Mouse (Mus musculus) spleen, adult 2 months (tissue): ENCODE results near the gene Ctnna3. TPM values are rescaled to one million over a fixed set of nuclear protein-coding genes. Genes with fewer than 3 reads are reported as not detected.
"Not testable (repeated sequence)": the region's sequence is repeated elsewhere in the genome, so short reads cannot be mapped to it uniquely, and the experiment has no call there.

Source experiments
- DNase-seq, 2 experiments: peaks; one replicate each; pipeline versions ENCODE4 v3.0.0 to v3.0.0-alpha.2; 2012 to 2021; ENCODE audit warnings: low spot score in 2 of 2, low read depth in 1 of 2
- H3K27ac ChIP-seq: fragments of 200-500 bp; 2 replicates; pipeline ENCODE4 v1.5.1; 2012; ENCODE audit warnings: low read length, inconsistent platforms; ENCODE audit not compliant: insufficient read depth
- H3K27me3 ChIP-seq: fragments of 200-500 bp; 2 replicates; pipeline ENCODE4 v1.6.1; 2012; ENCODE audit warnings: mild to moderate bottlenecking, moderate library complexity, low read length, inconsistent platforms; ENCODE audit not compliant: control insufficient read depth, insufficient read depth
- H3K36me3 ChIP-seq: fragments of 200-500 bp; 2 replicates; pipeline ENCODE4 v1.6.1; 2012; ENCODE audit warnings: mild to moderate bottlenecking, low read length, inconsistent platforms; ENCODE audit not compliant: control insufficient read depth, insufficient read depth
- H3K4me1 ChIP-seq: fragments of 200-500 bp; 2 replicates; pipeline ENCODE4 v1.6.1; 2011; ENCODE audit warnings: inconsistent platforms; ENCODE audit not compliant: control insufficient read depth, insufficient read depth, insufficient read length
- H3K4me3 ChIP-seq: fragments of 200-500 bp; 2 replicates; pipeline ENCODE4 v1.5.1; 2011; ENCODE audit warnings: mild to moderate bottlenecking, inconsistent platforms; ENCODE audit not compliant: insufficient read depth, insufficient read length; ENCODE audit errors: extremely low read depth
- CTCF ChIP-seq: fragments of 200-500 bp; IDR thresholded peaks from 2 replicates; pipeline ENCODE4 v1.5.1; 2011; ENCODE audit warnings: mild to moderate bottlenecking, inconsistent platforms; ENCODE audit not compliant: insufficient read depth, insufficient read length, insufficient replicate concordance; ENCODE audit errors: extremely low read depth
- POLR2A ChIP-seq: fragments of 200-500 bp; IDR thresholded peaks from 2 replicates; pipeline ENCODE4 v1.6.1; 2011; ENCODE audit warnings: low read depth, low read length, inconsistent platforms
- WGBS: fragments of 180-500 bp; shearing (Covaris S2); methylation state at CpG from one replicate; pipeline ENCODE4 v1.1.7; 2018; 5-methylcytosine and 5-hydroxymethylcytosine counted together
- polyA plus RNA-seq: library from polyadenylated mRNA; depleted of rRNA; stranded (reverse); fragments of >200 nt; gene quantifications from 2 replicates; pipeline ENCODE4 v1.2.3, GENCODE M21; 2012

The Ctnna3 gene
- polyA plus RNA-seq, 1 experiment: 0.07 TPM

DNA sequence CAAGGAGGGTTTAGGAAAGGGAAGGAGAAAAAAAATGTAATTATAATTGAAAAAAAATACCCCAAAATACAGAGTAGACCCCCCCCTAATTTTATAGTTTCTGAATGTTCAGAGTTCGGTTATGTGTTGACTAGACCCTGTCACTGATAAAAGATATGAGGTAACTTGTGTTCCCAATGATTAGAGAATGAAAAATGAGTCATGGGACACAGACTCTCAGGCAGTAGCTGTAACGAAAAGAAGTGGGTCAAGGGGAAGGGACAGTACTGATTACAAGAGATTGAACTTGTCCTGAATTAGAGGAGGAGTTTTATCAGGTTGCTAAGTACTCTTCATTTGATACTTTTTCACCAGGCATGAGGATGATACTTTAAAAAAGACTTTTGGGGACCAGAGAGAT lies 3.0 kb downstream of the Ctnna3 start:
- Histone ChIP-seq H3K27me3 (no peaks in the 10 kb centered on the region), H3K36me3 (no peaks in the 10 kb centered on the region), H3K4me3 (no peak overlapping the region), H3K27ac (no peak overlapping the region), H3K4me1 (no peaks in the 10 kb centered on the region)
- TF ChIP-seq CTCF (no peak), POLR2A (no peak)
- 71% methylated on average over 2 of the region's 2 CpGs for WGBS
- DNase-seq: no peak

DNA sequence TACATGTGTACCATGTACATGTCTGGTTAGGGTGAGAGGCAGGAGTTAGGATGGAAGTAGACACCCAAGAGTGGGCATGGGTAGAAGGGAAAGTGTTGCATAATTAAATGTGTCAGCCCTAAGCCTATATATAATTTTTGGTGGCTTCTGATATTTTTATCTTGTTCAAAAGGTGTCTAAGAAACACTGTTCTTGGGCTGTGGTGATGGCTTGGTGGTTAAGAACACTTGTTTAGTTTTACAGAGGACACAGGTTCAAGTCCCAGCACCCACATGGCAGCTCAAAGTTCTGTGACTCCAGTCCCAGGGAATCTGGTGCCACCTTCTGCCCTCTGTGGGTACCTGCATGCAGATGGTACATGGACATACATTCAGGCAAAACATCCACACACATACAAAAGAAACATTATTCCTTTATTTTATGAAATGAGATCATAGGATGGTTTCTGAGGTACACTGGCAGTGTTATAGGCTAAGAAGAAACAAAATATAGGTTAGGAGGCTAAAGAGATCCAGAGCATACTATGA lies 8.9 kb downstream of the Ctnna3 start:
- H3K4me3 ChIP-seq: no peak overlapping the region
- no peaks in the 10 kb centered on the region for H3K27me3 ChIP-seq
- no peak for DNase-seq
- no peaks in the 10 kb centered on the region for H3K36me3 ChIP-seq
- H3K27ac ChIP-seq: no peak overlapping the region
- TF ChIP-seq POLR2A (no peak), CTCF (no peak)
- no peaks in the 10 kb centered on the region for H3K4me1 ChIP-seq

DNA sequence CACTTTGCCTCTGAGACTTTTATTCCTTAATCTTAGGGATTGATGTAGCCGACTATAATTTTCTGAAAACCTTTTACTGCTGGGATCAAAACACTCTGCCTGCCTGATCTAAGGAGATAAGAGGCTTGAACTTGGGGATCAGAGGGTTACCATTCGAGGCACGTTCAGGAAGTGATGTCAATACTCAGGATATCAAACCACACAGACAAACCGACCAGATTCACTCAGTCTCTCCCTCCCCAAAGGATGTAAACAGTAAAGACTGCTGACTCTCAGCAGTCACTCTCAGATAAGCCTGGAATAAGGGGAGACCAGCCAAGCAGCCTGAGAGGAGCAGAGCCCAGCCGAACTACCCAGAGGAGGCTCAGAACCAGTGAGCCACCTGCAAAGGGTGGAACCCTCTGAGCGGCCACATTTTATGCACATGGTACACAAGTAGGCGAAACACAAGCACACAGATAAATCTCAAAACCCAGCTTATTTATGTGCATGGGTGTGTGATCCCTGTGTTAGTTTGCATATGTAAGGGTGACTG lies 9.9 kb downstream of the Ctnna3 start:
- Histone ChIP-seq H3K36me3 (no peaks in the 10 kb centered on the region), H3K4me3 (no peak overlapping the region), H3K27ac (no peak overlapping the region), H3K4me1 (no peaks in the 10 kb centered on the region), H3K27me3 (no peaks in the 10 kb centered on the region)
- DNase-seq: no peak
- TF ChIP-seq POLR2A (no peak), CTCF (no peak)
- WGBS: 53% methylated on average over 7 of the region's 7 CpGs

DNA sequence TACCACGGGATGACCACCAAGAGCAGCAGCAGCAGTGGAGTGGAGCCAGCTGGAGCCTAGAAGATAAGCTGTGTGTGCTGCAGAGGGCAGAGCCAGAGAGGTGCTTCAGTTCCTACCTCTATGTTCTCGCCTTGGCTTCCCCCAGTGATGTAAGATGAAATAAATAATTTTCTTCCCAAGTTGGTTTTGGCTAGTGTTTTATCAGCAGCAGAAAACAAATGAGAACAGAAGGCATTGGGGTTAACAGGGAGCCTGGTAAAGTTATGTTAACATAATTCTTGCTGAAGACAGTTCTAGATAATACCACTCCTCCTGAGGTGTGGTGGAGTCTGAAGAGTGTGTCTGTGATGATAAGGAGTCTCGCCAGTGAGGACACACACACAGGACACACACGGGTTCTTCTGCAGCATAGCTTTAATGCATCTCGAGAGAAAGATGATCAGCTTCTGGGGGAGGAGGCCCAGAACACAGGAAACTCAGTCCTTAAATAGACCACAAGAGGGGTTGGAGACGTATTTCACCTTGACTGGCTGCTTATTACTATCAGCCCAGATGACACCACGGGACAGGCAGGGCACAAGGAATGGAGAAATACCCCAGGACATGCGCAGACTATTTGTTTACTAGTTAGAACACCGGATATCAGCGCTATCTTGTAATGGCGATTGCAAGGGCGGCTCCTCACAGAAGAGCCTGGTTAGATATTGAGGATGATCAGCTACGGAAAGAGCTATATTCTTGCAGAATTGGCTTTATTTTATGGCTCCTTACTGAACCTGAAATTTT lies 14.9 kb downstream of the Ctnna3 start:
- not testable (repeated sequence) for H3K36me3 ChIP-seq, DNase-seq, H3K4me3 ChIP-seq, H3K27ac ChIP-seq, H3K4me1 ChIP-seq, H3K27me3 ChIP-seq
- WGBS: 80% methylated on average over 13 of the region's 13 CpGs

DNA sequence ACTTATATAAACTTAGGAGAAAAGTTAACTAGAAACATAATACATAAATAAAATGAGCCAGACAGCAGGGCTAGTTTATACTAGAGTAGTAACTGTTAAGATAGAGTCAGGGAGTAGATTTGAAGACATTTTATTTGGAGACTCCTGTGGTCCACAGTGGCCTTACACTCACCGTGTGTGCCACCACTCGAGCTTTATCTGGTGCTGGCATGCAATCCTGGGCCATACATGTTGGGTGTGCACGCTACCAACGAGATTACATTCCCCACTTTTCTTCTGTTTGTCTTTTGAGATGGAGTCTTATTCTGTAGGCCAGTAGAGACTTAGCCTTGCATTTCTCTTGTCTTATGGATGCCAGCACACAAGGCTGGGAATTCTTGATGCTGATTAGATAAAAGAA lies 24.0 kb downstream of the Ctnna3 start:
- TF ChIP-seq POLR2A: no peak
- no peak for TF ChIP-seq CTCF
- Histone ChIP-seq H3K27me3 (no peaks in the 10 kb centered on the region), H3K36me3 (no peaks in the 10 kb centered on the region), H3K27ac (no peak overlapping the region), H3K4me3 (no peak overlapping the region), H3K4me1 (no peaks in the 10 kb centered on the region)
- no peak for DNase-seq
- WGBS: 87% methylated on average over 4 of the region's 4 CpGs

DNA sequence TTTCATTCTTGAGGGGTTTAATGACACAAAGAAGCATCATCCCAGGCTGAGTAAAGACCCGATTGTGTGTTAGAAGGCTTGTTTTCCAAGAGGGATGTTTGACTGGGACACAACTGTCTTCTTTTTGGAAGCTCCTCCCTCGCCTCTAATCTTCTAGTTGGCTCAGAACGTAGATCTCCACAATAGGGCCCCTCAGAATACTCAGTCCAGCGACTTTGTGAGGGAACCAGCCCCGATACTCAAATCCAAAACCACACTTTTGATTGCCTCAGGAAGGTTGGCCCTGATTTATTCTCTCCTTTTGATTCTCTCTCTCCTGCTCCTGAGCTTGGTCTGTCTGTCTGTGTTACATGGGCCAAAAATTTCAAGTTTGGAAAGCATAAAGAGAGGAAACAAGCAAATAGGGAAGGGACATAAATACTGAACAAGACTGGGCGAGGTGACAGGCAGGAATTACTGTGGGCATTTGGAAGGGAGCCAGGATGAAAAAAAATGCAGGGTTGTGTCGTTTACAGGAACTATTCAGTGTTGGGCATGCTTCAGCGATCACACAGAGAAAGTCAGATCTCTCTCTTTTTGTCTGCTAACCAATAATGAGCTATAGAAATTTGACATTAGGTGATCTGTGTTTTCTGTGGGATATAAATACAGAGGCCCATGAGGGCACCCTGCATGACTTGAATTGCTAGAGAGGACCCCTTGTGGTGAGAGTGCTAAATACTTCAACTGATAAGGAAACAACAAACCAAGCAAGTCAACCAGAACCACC lies 25.4 kb downstream of the Ctnna3 start:
- Histone ChIP-seq H3K27me3 (no peaks in the 10 kb centered on the region), H3K4me1 (no peaks in the 10 kb centered on the region), H3K27ac (no peak overlapping the region), H3K4me3 (no peak overlapping the region), H3K36me3 (no peaks in the 10 kb centered on the region)
- no peak for DNase-seq
- 42% methylated on average over 8 of the region's 8 CpGs for WGBS
- TF ChIP-seq POLR2A (no peak), CTCF (no peak)
